Mouse (Mus musculus): ENCODE measurements around the gene Olfr314. TPM values are rescaled to one million over a fixed set of nuclear protein-coding genes. Genes with fewer than 3 reads are reported as not detected.

The Olfr314 gene
- polyA plus RNA-seq, 1 experiment from 2014 or later = not detected

Other genes with a start within 250 kb of the Olfr314 start
- gene Olfr330, start 248.1 kb upstream of the Olfr314 start, polyA plus RNA-seq (2015; fragmentation: Nextera tagmentation; extraction: Ambion mirVana) = not detected in 2 replicates
- gene Olfr329-ps, start 236.5 kb upstream of the Olfr314 start, polyA plus RNA-seq (2015; fragmentation: Nextera tagmentation; extraction: Ambion mirVana) = not detected in 2 replicates
- not detected in 2 replicates for gene Olfr328, start 227.3 kb upstream of the Olfr314 start, polyA plus RNA-seq (2015; fragmentation: Nextera tagmentation; extraction: Ambion mirVana)
- gene Olfr224, start 212.4 kb upstream of the Olfr314 start, polyA plus RNA-seq (2015; fragmentation: Nextera tagmentation; extraction: Ambion mirVana) = not detected in 2 replicates
- gene Olfr325, start 205.2 kb upstream of the Olfr314 start, polyA plus RNA-seq (2015; fragmentation: Nextera tagmentation; extraction: Ambion mirVana) = not detected in 2 replicates
- gene Olfr324, start 187.8 kb upstream of the Olfr314 start, polyA plus RNA-seq (2015; fragmentation: Nextera tagmentation; extraction: Ambion mirVana) = not detected in 2 replicates
- not detected in 2 replicates for gene 2210407C18Rik, start 166.9 kb upstream of the Olfr314 start, polyA plus RNA-seq (2015; fragmentation: Nextera tagmentation; extraction: Ambion mirVana)
- gene Olfr323, start 152.5 kb upstream of the Olfr314 start, polyA plus RNA-seq (2015; fragmentation: Nextera tagmentation; extraction: Ambion mirVana) = not detected in 2 replicates
- 0.10 TPM in 1 of 2 replicates, not detected in the other for gene Trim58, start 142.5 kb upstream of the Olfr314 start, polyA plus RNA-seq (2015; fragmentation: Nextera tagmentation; extraction: Ambion mirVana)
- not detected in 2 replicates for gene Olfr322, start 124.2 kb upstream of the Olfr314 start, polyA plus RNA-seq (2015; fragmentation: Nextera tagmentation; extraction: Ambion mirVana)
- gene Olfr320, start 101.9 kb upstream of the Olfr314 start, polyA plus RNA-seq (2015; fragmentation: Nextera tagmentation; extraction: Ambion mirVana) = not detected in 2 replicates
- not detected in 2 replicates for gene Olfr319, start 83.8 kb upstream of the Olfr314 start, polyA plus RNA-seq (2015; fragmentation: Nextera tagmentation; extraction: Ambion mirVana)
- gene Olfr318, start 58.9 kb upstream of the Olfr314 start, polyA plus RNA-seq (2015; fragmentation: Nextera tagmentation; extraction: Ambion mirVana) = not detected in 2 replicates
- 0.09 TPM in 1 of 2 replicates, not detected in the other for gene Olfr317, start 43.7 kb upstream of the Olfr314 start, polyA plus RNA-seq (2015; fragmentation: Nextera tagmentation; extraction: Ambion mirVana)
- not detected in 2 replicates for gene Olfr316, start 30.2 kb upstream of the Olfr314 start, polyA plus RNA-seq (2015; fragmentation: Nextera tagmentation; extraction: Ambion mirVana)
- not detected in 2 replicates for gene Olfr315, start 9.8 kb upstream of the Olfr314 start, polyA plus RNA-seq (2015; fragmentation: Nextera tagmentation; extraction: Ambion mirVana)
- 2.9 and 5.0 TPM in 2 replicates for gene Fam183b, start 19.0 kb downstream of the Olfr314 start, polyA plus RNA-seq (2015; fragmentation: Nextera tagmentation; extraction: Ambion mirVana)
- not detected in 2 replicates for gene Olfr313, start 32.0 kb downstream of the Olfr314 start, polyA plus RNA-seq (2015; fragmentation: Nextera tagmentation; extraction: Ambion mirVana)
- not detected in 2 replicates for gene Olfr312, start 46.3 kb downstream of the Olfr314 start, polyA plus RNA-seq (2015; fragmentation: Nextera tagmentation; extraction: Ambion mirVana)
- gene Olfr311, start 56.3 kb downstream of the Olfr314 start, polyA plus RNA-seq (2015; fragmentation: Nextera tagmentation; extraction: Ambion mirVana) = not detected in 2 replicates
- 14.3 and 18.4 TPM in 2 replicates for gene Gm12258, start 64.2 kb downstream of the Olfr314 start, polyA plus RNA-seq (2015; fragmentation: Nextera tagmentation; extraction: Ambion mirVana)
- 10.5 and 10.9 TPM in 2 replicates for gene 2810021J22Rik, start 84.3 kb downstream of the Olfr314 start, polyA plus RNA-seq (2015; fragmentation: Nextera tagmentation; extraction: Ambion mirVana)
- 4.8 and 4.9 TPM in 2 replicates for gene Zfp39, start 121.3 kb downstream of the Olfr314 start, polyA plus RNA-seq (2015; fragmentation: Nextera tagmentation; extraction: Ambion mirVana)
- gene Btnl10, start 135.0 kb downstream of the Olfr314 start, polyA plus RNA-seq (2015; fragmentation: Nextera tagmentation; extraction: Ambion mirVana) = not detected in 2 replicates
- 368 and 373 TPM in 2 replicates for gene Rnf187, start 156.0 kb downstream of the Olfr314 start, polyA plus RNA-seq (2015; fragmentation: Nextera tagmentation; extraction: Ambion mirVana)
- 315 and 321 TPM in 2 replicates for gene Hist3h2ba, start 166.0 kb downstream of the Olfr314 start, polyA plus RNA-seq (2015; fragmentation: Nextera tagmentation; extraction: Ambion mirVana)
- 126 and 132 TPM in 2 replicates for gene Hist3h2a, start 171.7 kb downstream of the Olfr314 start, polyA plus RNA-seq (2015; fragmentation: Nextera tagmentation; extraction: Ambion mirVana)
- 0.96 and 1.3 TPM in 2 replicates for gene Trim17, start 171.7 kb downstream of the Olfr314 start, polyA plus RNA-seq (2015; fragmentation: Nextera tagmentation; extraction: Ambion mirVana)
- 19.4 and 22.9 TPM in 2 replicates for gene Trim11, start 195.1 kb downstream of the Olfr314 start, polyA plus RNA-seq (2015; fragmentation: Nextera tagmentation; extraction: Ambion mirVana)